Mouse (Mus musculus) liver, postnatal 0 days (tissue): ENCODE measurements around the gene Nenf.

Experiments
- CTCF ChIP-seq: sonication (generic); IDR thresholded peaks from 2 replicates; pipeline ENCODE4 v1.5.1; 2016; ENCODE audit warnings: antibody characterized with exemption, low read depth
- EP300 ChIP-seq: IDR thresholded peaks from 2 replicates; pipeline ENCODE4 v1.6.1; 2016; ENCODE audit warnings: antibody characterized with exemption, low read depth, mild to moderate bottlenecking

DNA sequence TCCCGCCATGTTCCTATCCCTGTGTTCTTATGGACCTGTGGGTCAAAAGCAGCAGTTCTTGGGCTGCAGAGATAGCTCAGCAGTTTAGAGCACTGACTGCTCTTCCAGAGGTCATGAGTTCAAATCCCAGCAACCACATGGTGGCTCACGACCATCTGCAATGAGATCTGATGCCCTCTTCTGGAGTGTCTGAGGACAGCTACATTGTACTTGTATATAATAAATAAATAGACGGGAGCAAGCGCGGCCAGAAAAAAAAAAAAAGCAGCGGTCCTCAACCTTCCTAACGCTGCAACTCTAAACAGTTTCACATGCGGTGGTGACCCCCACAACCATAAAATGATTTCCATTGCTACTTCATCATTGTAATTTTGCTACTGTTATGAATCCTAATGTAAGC lies 1.2 kb downstream of the Nenf start:
- TF ChIP-seq EP300 (no peak), CTCF (peak; percentile 22; the same call in 1 of the 2 replicates)
